Mouse (Mus musculus) heart, postnatal 0 days (tissue): ENCODE results near the gene Serpinf1.

ENCODE experiments used
- CTCF ChIP-seq: IDR thresholded peaks from 2 replicates; pipeline ENCODE4 v1.5.1; 2016; ENCODE audit warnings: antibody characterized with exemption, control low read depth, low read depth
- EP300 ChIP-seq: IDR thresholded peaks from 2 replicates; pipeline ENCODE4 v1.6.1; 2016; ENCODE audit warnings: antibody characterized with exemption, low read depth

- TF ChIP-seq CTCF (peak; percentile 79), EP300 (no peak)
Measured at GRCm38 (mm10) chr11:75458169-75458568, 35.7 kb upstream of the Serpinf1 start.
